In the genomic region with DNA sequence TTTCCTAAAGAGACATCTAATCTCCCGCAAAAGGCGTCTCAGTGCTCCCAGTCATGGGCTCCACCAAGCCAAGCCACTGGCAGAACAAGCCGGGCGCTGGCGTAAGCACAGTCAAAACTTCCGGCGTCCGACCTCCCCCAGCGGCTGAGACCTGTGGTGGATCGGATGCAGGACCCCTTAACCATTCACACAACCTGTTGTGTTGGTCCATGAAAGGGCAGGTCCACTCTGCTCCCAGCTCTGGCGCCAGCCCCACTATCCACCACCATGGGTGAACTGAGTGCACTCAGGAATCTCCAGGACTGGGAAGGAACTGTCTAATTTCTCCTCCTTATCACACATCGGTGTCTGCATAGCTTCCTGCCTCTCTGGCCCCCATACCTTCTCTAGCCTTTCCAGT, we compare ENCODE assay signal across 2 mouse cellular contexts.
TF ChIP-seq lines count a peak whose summit lies in the region.

No protein-coding gene starts in this region.

TF ChIP-seq in CH12.LX, 34 proteins besides CTCF, POLR2A, EP300 and RAD21 (continued from another document):
- no peak for TF ChIP-seq ZKSCAN1 (IDR thresholded peaks at IDR 0.05; ENCODE audit: borderline replicate concordance, low read depth, low read length)
- no peak for TF ChIP-seq SIN3A (IDR thresholded peaks at IDR 0.05; ENCODE audit: low read length)
- no peak for TF ChIP-seq IRF4 (IDR thresholded peaks at IDR 0.05; ENCODE audit: low read depth, low read length)
- TF ChIP-seq BHLHE40 (IDR thresholded peaks at IDR 0.05; ENCODE audit: low read depth, low read length): no peak

TF ChIP-seq in ES-E14, 5 proteins besides CTCF, POLR2A, EP300 and RAD21 (continued from another document):
- TF ChIP-seq HCFC1 (IDR thresholded peaks at IDR 0.05; ENCODE audit: borderline replicate concordance, insufficient read depth, low read length) (no peak), ZC3H11A (IDR thresholded peaks at IDR 0.05; ENCODE audit: borderline replicate concordance, low read depth, low read length) (no peak), CHD2 (IDR thresholded peaks at IDR 0.05; ENCODE audit: low read depth, low read length) (no peak), ZNF384 (IDR thresholded peaks at IDR 0.05; ENCODE audit: low read depth, low read length) (no peak)
TF ChIP-seq in ES-E14: peak in this region for 0.
